Mouse (Mus musculus) embryonic stem cell, embryonic (primary cell): ENCODE measurements at regions not wholly inside any gene's neighbourhood (a gene's known extent, or its start where the extent isn't known, plus 50 kb on each side); places are given as distances from the start of the nearest gene placed in this dataset.

Experiments
- CTCF ChIA-PET, 4 experiments: fragments of 300-600 bp in 2 of 4; fragments of 350-600 bp in 2 of 4; sonication (Branson Sonifier 250); formaldehyde crosslinking; loops; one replicate each; lab custom pipeline; 2022; ENCODE audit warnings: inconsistent platforms in 2 of 4; lab: Charles Lee
- POLR2A ChIA-PET, 4 experiments: fragments of 300-600 bp in 2 of 4; fragments of 350-600 bp in 2 of 4; sonication (Branson Sonifier 250); formaldehyde crosslinking; loops; one replicate each; lab custom pipeline; 2022; ENCODE audit warnings: antibody characterized with exemption in 4 of 4, inconsistent platforms in 1 of 4; lab: Charles Lee

DNA sequence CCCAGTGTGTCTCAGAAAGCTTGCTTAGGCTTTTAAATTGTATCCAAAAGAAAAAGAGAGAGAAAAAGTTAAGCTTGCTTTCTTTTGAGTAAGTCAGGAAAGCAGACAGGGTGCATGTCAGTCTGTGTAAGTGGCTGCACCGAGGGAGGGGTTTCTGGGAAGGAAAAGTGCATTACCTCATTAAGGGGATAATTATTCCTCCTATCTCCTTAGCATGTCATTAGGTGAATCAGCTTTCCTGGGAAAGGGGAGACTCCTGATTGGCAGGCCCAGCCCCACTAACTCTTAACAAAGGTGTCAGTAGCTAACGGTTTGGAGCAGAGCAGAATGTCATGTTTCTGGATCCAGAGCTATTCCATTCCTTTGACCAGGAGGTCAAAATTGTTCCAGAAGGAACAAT, 411.3 kb downstream of the Klf5 start:
- POLR2A ChIA-PET = interaction anchor here in 1 of 4 experiments (0.8 to 0.9 kb wide), 2 partner anchors 11 to 16 kb away, joined by 3 read pairs; no protein-coding TSS in a partner anchor
- CTCF ChIA-PET = no interaction called here

- ChIA-PET POLR2A (no interaction called here), CTCF (no interaction called here)
Observed at GRCm38 (mm10) chr14:99710656-99711177, 412.2 kb downstream of the Klf5 start.

- ChIA-PET POLR2A (interaction anchor here in 1 of 4 experiments (0.7 to 1.1 kb wide), 2 partner anchors 190 to 886 kb away, joined by 3 read pairs; no protein-coding TSS in a partner anchor), CTCF (interaction anchor here in 1 of 4 experiments (0.5 kb wide), 1 partner anchor 494 kb away, joined by 3 read pairs; no protein-coding TSS in a partner anchor)
Observed at GRCm38 (mm10) chr14:99712624-99713023, 414.1 kb downstream of the Klf5 start.

DNA sequence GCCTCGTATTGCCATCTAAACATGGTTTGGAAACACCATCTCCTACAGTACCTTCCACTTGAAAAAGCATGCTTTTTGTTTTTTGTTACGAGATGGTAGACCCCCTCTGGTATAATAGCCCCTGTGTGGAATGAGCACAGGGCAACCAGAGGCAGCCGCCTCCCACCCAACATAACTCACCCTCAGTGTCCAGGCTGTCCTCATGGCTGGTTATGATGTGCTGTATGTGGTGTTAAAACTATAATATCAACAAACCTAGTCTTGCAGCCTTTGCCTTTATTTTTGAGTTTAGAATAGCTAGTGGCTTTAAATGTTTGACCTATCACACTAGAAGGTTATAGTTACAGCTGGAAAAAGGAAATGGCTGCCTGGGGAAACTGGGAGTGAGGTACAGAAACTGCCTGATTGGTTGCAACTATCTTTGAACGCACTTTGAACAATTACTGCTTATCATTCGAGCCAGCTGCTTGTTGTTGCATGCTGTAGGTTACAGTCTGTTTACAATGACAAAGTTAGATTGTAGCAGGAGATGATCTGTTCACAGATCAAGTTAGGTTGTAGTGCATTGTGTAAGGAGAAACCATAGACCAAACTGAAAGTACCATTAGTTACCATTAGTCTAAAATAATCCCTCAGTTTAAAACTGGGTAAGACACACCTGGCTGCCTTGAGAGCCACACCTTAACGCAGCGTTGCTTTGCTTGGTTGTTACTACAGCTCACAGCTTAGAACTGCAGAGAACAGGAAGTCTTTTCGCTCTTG, 414.8 kb downstream of the Klf5 start:
- ChIA-PET POLR2A (interaction anchor here in 2 of 4 experiments (0.6 kb wide), 2 partner anchors 226 to 451 kb away, joined by 3 read pairs; no protein-coding TSS in a partner anchor), CTCF (no interaction called here)

GRCm38 (mm10) chr14:99733474-99734199, 435.1 kb downstream of the Klf5 start:
- CTCF ChIA-PET = no interaction called here
- POLR2A ChIA-PET = no interaction called here

DNA sequence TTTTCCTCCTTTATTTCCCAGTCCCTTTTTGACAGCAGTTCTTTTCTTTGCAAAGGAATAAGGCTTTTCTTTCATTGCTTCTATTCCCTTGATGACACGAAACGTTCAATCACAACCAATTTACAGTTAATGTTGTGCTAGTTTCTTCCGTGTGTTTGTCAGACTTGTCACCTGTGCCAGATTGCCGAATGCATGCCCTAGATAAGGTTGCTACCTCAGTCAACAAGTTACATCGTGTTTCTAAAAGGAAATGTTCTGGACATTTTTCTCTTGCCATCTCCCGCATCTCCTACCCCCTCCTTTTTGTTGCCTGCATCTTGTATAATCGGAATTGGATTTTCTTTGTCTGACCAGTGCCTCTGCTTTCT, 435.7 kb downstream of the Klf5 start:
- ChIA-PET CTCF (no interaction called here), POLR2A (no interaction called here)

GRCm38 (mm10) chr14:99743625-99744297, 445.3 kb downstream of the Klf5 start:
- CTCF ChIA-PET = no interaction called here

GRCm38 (mm10) chr14:99745209-99745608, 446.7 kb downstream of the Klf5 start:
- POLR2A ChIA-PET = no interaction called here

More at GRCm38 (mm10) chr14:99743625-99744297, 445.3 kb downstream of the Klf5 start:
- POLR2A ChIA-PET = no interaction called here

GRCm38 (mm10) chr14:99748166-99748565, 449.7 kb downstream of the Klf5 start:
- CTCF ChIA-PET = interaction anchor here in 3 of 4 experiments (0.6 to 1.1 kb wide), 3 partner anchors 17 to 556 kb away, joined by 3 to 4 read pairs (median 4); no protein-coding TSS in a partner anchor
- POLR2A ChIA-PET = no interaction called here

More at GRCm38 (mm10) chr14:99745209-99745608, 446.7 kb downstream of the Klf5 start:
- CTCF ChIA-PET = no interaction called here

GRCm38 (mm10) chr14:99749308-99750305, 451.1 kb downstream of the Klf5 start:
- ChIA-PET CTCF (interaction anchor here in 1 of 4 experiments (1.1 kb wide), 1 partner anchor 16 kb away, joined by 4 read pairs; no protein-coding TSS in a partner anchor), POLR2A (no interaction called here)

- CTCF ChIA-PET = no interaction called here
- POLR2A ChIA-PET = no interaction called here
Observed at GRCm38 (mm10) chr14:99758045-99758444, 459.6 kb downstream of the Klf5 start.

- POLR2A ChIA-PET = no interaction called here
- CTCF ChIA-PET = no interaction called here
Observed at GRCm38 (mm10) chr14:99763336-99763735, 464.8 kb downstream of the Klf5 start.

DNA sequence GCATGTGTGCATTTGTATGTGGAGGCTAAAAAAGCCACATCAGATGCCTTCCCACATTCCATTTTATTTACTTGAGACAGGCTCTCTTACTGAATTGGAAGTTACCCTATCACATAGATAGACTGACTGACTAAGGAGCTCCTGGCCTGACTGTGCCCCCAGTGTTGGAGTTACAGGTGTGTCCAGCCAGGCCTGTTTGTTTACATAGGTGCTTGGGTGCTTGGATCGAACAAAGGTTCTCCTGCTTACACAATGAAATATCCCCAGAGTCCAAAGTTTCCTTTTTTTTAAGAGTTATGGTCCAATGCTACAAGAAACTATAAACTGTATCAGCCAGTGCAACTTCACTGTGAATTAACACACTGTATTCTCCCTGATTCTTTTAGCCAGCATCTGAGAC, 472.5 kb downstream of the Klf5 start:
- CTCF ChIA-PET = no interaction called here
- POLR2A ChIA-PET = no interaction called here

- CTCF ChIA-PET = no interaction called here
- POLR2A ChIA-PET = interaction anchor here in 2 of 4 experiments (0.5 to 1.3 kb wide), 5 partner anchors 10 to 1130 kb away, joined by 3 read pairs; no protein-coding TSS in a partner anchor
Observed at GRCm38 (mm10) chr14:99772774-99773423, 474.4 kb downstream of the Klf5 start.

DNA sequence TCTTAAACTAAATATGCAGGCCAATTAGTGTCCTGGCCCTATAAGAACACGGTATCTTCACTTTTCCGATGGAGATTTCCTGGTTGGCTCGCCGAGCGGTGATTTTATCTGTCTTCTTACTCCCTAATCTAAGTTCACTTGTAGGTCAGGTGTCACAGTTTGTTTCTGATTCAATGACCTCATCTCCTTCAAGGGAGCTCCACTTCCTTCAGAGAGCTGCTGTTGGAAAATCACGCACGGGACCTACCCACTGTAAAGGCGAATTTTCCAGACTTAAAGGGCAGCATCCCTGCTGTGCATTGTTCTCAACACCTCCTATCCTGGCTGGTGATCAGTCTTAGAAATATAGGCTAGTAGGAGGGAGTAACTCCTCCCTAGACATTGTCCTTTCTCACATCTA, 480.0 kb downstream of the Klf5 start:
- ChIA-PET CTCF (no interaction called here), POLR2A (no interaction called here)

DNA sequence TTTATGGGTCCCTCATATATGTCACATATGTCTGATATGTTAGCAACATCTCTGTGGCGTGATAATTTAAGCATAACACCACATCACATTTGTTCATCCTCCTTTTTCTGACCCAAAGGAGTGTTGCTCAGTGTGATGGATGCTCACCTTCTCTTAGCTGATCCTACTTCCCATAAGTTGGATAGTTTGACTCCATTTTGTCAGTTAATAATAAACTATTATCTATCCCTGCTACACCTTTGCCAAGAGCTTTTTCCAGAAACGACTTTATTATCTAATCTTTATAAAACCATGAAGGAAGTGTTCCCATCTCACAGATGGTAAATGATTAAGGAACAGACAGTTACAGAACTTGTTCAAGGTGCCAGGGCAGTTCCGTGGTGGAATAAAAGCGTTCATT, 480.5 kb downstream of the Klf5 start:
- ChIA-PET POLR2A (no interaction called here), CTCF (no interaction called here)

DNA sequence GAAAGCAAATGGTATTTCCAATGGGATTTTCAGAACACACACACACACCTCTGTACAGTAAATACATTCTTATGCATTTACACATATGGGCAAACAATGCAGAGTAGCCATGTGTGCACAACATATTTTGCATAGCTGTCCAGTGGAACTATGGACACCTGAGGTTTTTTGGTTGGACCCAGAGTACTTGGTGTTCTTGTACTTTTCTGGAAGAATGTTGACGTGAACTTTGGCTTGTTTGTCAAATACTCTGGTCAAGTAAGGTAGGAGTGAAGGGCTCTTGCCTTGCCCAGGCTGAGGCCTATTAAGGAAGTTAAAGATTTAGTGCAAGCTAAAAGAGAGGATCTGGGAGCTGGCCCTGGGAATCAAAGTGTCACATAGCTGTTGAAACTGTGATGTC, 485.2 kb downstream of the Klf5 start:
- POLR2A ChIA-PET = interaction anchor here in 1 of 4 experiments (0.9 kb wide), 1 partner anchor 8 kb away, joined by 3 read pairs; no protein-coding TSS in a partner anchor
- CTCF ChIA-PET = interaction anchor here in 1 of 4 experiments (0.6 kb wide), 1 partner anchor 407 kb away, joined by 3 read pairs; no protein-coding TSS in a partner anchor
